Mouse (Mus musculus) brown adipose tissue, adult 24 weeks (tissue): Measurements from ENCODE around the gene Slc35f5. TPM values are rescaled to one million over a fixed set of nuclear protein-coding genes. Genes with fewer than 3 reads are reported as not detected.
"Not testable (repeated sequence)": the region's sequence is repeated elsewhere in the genome, so short reads cannot be mapped to it uniquely, and the experiment has no call there.

Source experiments
- H3K27ac ChIP-seq: fragments of 200-500 bp; replicated peaks from 2 replicates; pipeline ENCODE4 v1.5.1; 2012; ENCODE audit warnings: low read depth, mild to moderate bottlenecking, low read length
- H3K4me1 ChIP-seq: fragments of 200-500 bp; 2 replicates; pipeline ENCODE4 v1.6.1; 2012; ENCODE audit warnings: low read length, mixed read lengths; ENCODE audit not compliant: control insufficient read depth, insufficient read depth, insufficient read length
- H3K4me3 ChIP-seq: fragments of 200-500 bp; 2 replicates; pipeline ENCODE4 v1.5.1; 2012; ENCODE audit warnings: low read depth, mild to moderate bottlenecking, low read length, moderate library complexity; ENCODE audit not compliant: insufficient read depth
- polyA plus RNA-seq: library from polyadenylated mRNA; stranded (reverse); fragments of >200 nt; gene quantifications from 2 replicates; pipeline ENCODE4 v1.2.4, GENCODE M21; 2012; ENCODE audit not compliant: missing spikeins, insufficient read depth, insufficient read length

The Slc35f5 gene
- polyA plus RNA-seq = 23.1 and 30.5 TPM in 2 replicates

GRCm38 (mm10) chr1:125560259-125561192 lies at the start of gene Slc35f5:
TSS of gene Slc35f5 (plus strand) at chr1:125560595.
- Histone ChIP-seq H3K4me3 (peak within 1 kb of the TSS; percentile 80), H3K27ac (peak within 1 kb of the TSS; percentile 89), H3K4me1 (peaks cover 6% of the 10 kb centered on the region; the same call in 1 of the 2 replicates)

DNA sequence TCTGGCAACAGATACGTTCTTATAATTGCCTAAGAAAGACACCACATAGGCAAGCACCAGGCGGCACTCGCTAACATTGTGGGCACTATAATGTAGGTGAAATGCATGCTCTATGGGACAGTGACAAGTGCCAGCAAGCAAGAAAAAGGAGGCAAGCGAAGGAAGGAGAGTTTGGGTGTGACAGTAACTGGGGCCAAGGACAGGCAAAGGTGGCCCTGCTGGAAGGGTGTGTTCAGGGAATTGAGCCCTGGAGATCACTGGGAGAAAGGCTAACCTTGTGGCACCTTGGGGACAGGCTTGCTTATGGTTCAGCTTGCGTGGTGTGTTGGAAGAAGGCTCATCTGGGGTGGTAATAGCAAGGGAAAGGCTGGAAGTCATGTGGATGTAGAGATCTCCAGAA lies 45.7 kb upstream of the Slc35f5 start:
- H3K4me3 ChIP-seq = no peak overlapping the region
- peak overlapping the region; percentile 75 for H3K27ac ChIP-seq
- H3K4me1 ChIP-seq = peaks cover 2% of the 10 kb centered on the region; the same call in 1 of the 2 replicates

DNA sequence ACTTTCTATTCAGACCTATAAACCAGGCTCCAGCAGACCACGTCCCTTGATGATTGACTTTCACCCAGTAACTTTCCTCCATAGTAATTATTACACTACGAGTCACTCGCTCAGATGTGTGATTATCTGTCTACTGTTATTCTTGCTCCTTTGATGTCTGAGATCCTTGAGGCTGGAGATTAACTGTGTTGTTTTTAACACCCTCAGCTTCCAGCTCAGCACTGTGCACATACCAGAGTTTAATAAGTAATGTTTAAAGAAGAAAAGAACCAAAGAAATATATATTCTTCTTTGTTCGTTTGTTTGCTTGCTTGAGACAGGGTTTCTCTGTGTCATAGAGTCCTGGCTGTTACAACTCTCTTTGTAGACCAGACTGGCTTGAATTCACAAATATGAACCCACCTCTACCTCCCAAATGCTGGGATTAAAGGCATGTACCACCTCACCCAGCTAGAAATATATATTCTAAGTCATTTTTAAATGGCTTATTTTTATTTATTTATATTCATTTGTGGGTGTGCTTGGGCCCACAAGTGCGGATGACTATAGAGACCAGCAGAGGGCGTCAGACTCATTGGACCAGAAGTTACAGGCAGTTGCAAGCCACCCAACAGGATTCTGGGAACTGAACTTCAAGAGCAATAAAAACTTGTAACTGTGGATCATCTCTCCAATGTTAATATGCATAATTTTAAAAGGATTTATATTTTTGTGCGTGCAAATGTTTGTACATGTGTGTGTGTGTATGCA lies 43.3 kb upstream of the Slc35f5 start:
- Histone ChIP-seq H3K4me3 (no peak overlapping the region), H3K27ac (no peak overlapping the region), H3K4me1 (peaks cover 2% of the 10 kb centered on the region; the same call in 1 of the 2 replicates)

DNA sequence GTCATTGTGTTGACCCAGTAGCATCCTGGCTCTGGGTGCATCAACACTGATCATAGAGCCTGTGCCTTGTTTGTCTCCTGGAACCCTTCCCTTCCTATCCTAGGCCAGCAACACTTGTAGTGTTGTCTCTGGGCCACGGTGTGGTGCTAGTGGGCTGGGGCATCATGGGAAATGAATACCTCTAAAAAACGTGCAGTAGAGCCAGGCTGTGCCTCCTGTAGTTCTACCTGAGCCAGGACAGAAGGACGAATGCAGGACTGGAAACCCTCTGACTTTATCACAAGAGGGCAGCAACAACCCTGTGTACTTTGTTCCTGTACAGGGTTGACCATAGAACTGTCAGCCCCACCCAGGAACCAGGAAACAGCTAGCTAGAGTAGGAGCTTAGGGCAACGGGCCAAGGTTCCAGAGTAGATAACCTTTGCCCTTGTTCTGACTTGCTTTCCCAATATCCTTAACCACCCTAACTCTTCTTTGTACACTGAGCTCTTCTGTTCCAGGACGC lies 41.2 kb upstream of the Slc35f5 start:
- no peak overlapping the region for H3K27ac ChIP-seq
- H3K4me1 ChIP-seq = peaks cover 2% of the 10 kb centered on the region; the same call in 1 of the 2 replicates
- no peak overlapping the region for H3K4me3 ChIP-seq

- H3K4me3 ChIP-seq = no peak overlapping the region
- H3K27ac ChIP-seq = no peak overlapping the region
- H3K4me1 ChIP-seq = no peaks in the 10 kb centered on the region; the same call in 1 of the 2 replicates
Measured at GRCm38 (mm10) chr1:125525965-125526665, 34.3 kb upstream of the Slc35f5 start.

- H3K4me3 ChIP-seq = no peak overlapping the region
- no peak overlapping the region for H3K27ac ChIP-seq
- H3K4me1 ChIP-seq = no peaks in the 10 kb centered on the region; the same call in 1 of the 2 replicates
Measured at GRCm38 (mm10) chr1:125526666-125527004, 33.8 kb upstream of the Slc35f5 start.

DNA sequence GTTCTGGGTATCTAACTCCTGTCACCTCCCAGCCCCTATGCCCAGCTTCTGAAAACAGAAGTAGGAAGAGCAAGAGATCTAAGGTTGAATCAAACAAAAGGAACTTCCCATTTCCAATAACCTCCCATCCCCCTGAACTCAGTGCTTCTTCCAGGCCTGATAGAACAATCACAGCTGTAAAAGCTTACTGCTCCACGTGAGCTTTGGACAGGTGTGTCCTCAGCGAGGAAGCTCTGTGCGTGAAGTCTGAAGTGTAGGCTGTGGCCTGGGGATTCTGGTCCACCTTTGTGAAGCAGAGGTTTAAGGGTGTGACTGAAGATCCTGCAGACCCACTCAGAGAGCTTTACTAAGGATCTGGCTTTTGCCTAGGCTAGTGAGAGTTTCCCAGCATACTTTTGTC lies 33.0 kb upstream of the Slc35f5 start:
- Histone ChIP-seq H3K27ac (no peak overlapping the region), H3K4me3 (no peak overlapping the region), H3K4me1 (no peaks in the 10 kb centered on the region; the same call in 1 of the 2 replicates)

DNA sequence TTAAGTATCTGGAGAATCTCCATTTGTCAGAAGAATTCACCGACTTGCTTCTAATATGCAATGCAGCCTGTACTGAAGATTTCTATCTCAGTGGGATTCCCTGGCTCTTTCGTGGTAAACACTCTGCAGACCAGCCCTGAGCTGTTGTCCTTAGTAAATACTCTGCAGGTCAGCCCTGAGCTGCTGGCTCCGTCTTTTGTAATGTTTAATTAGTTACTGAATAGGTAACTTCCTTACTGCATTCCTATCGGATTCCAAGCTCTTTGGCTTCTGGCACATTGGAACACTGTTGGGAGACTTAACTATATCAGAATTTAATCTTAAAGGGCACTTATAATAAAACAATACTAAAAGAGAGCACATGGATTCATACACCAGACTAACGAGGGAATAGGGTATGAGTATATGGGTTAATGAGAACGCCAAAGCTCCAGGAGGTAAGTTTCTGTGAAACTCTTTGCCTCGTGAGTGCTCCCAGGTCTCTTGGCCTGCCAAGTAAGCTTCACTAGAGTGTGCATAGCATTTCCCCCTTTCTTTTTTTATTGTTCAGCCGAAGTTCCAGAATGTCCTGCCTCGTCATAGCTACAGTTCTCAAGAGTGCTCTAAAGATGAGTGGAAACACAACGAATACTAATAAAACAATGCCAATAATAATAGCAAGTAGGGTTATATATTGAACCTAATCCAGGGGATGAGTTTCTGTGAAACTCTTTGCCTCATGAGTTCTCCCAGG lies 27.0 kb upstream of the Slc35f5 start:
- not testable (repeated sequence) for H3K27ac ChIP-seq, H3K4me3 ChIP-seq, H3K4me1 ChIP-seq

GRCm38 (mm10) chr1:125537131-125537530 lies 23.3 kb upstream of the Slc35f5 start:
- Histone ChIP-seq H3K4me1 (peaks cover 2% of the 10 kb centered on the region; the same call in 1 of the 2 replicates), H3K4me3 (no peak overlapping the region)

DNA sequence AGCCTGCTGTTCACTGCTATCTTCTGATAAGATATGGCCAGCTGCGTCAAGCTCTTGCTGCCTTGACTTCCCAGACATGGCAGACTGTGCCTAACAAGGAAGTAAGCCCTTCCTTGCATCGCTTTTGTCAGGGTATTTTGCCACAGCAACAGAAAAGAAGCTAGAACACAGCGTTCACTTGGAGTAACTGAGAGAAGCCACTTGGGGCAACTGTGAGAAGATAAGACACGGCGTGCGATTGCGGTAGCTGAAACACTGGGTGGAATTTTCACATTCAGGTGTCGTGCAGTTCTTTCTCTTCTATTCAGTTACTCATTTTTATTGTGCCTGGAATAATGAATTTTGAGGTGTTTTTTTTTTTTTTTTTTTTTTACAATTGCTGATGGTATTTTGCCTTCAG lies 22.6 kb upstream of the Slc35f5 start:
- H3K4me1 ChIP-seq = peaks cover 2% of the 10 kb centered on the region; the same call in 1 of the 2 replicates
- no peak overlapping the region for H3K4me3 ChIP-seq
- no peak overlapping the region for H3K27ac ChIP-seq

More at GRCm38 (mm10) chr1:125537131-125537530, 23.3 kb upstream of the Slc35f5 start:
- no peak overlapping the region for H3K27ac ChIP-seq

GRCm38 (mm10) chr1:125539312-125539711 lies 21.1 kb upstream of the Slc35f5 start:
- Histone ChIP-seq H3K4me3 (no peak overlapping the region), H3K27ac (no peak overlapping the region), H3K4me1 (peaks cover 2% of the 10 kb centered on the region; the same call in 1 of the 2 replicates)

- no peaks in the 10 kb centered on the region for H3K4me1 ChIP-seq
- H3K27ac ChIP-seq = no peak overlapping the region
- no peak overlapping the region for H3K4me3 ChIP-seq
Measured at GRCm38 (mm10) chr1:125542008-125542999, 18.1 kb upstream of the Slc35f5 start.

GRCm38 (mm10) chr1:125549872-125550271 lies 10.5 kb upstream of the Slc35f5 start:
- Histone ChIP-seq H3K4me1 (no peaks in the 10 kb centered on the region), H3K27ac (no peak overlapping the region), H3K4me3 (no peak overlapping the region)
